Mouse (Mus musculus) kidney, postnatal 14 days (tissue): ENCODE data around the gene Med7.
A peak's percentile ranks its signal among the peaks of the same experiment; 100 is the strongest.
"Not testable (repeated sequence)": the region's sequence is repeated elsewhere in the genome, so short reads cannot be mapped to it uniquely, and the experiment has no call there.

Source experiments
- DNase-seq: peaks from one replicate; pipeline ENCODE4 v3.0.0; 2022; ENCODE audit warnings: mixed read lengths

Gene Med7

GRCm38 (mm10) chr11:46436760-46437458 is at the start of gene Med7:
Gene Med7, plus strand, starts transcription at chr11:46436925.
- DNase-seq, result peak; percentile 97

- no peak for DNase-seq
Measured at GRCm38 (mm10) chr11:46387061-46387460, 49.7 kb upstream of the Med7 start.

- no peak for DNase-seq
Measured at GRCm38 (mm10) chr11:46388438-46388837, 48.3 kb upstream of the Med7 start.

GRCm38 (mm10) chr11:46389336-46390117 is 47.2 kb upstream of the Med7 start, which contains the start of gene Itk:
Gene Itk, minus strand, starts transcription at chr11:46389515.
- DNase-seq, result no peak

GRCm38 (mm10) chr11:46390621-46391020 is 46.1 kb upstream of the Med7 start:
- DNase-seq, result no peak

- no peak for DNase-seq
Measured at GRCm38 (mm10) chr11:46392890-46393289, 43.8 kb upstream of the Med7 start.

- no peak for DNase-seq
Measured at GRCm38 (mm10) chr11:46393413-46393812, 43.3 kb upstream of the Med7 start.

- no peak for DNase-seq
Measured at GRCm38 (mm10) chr11:46395088-46395487, 41.6 kb upstream of the Med7 start.

GRCm38 (mm10) chr11:46395698-46396097 is 41.0 kb upstream of the Med7 start:
- no peak for DNase-seq

GRCm38 (mm10) chr11:46396167-46396859 is 40.4 kb upstream of the Med7 start, which contains the start of gene Fam71b:
Gene Fam71b, plus strand, starts transcription at chr11:46396559.
- DNase-seq, result no peak

GRCm38 (mm10) chr11:46396860-46397179 is 39.9 kb upstream of the Med7 start:
- no peak for DNase-seq

- DNase-seq, result no peak
Measured at GRCm38 (mm10) chr11:46397900-46398299, 38.8 kb upstream of the Med7 start.

GRCm38 (mm10) chr11:46398473-46398872 is 38.3 kb upstream of the Med7 start:
- no peak for DNase-seq

GRCm38 (mm10) chr11:46398933-46399383 is 37.8 kb upstream of the Med7 start:
- no peak for DNase-seq

- DNase-seq, result no peak
Measured at GRCm38 (mm10) chr11:46401555-46401954, 35.2 kb upstream of the Med7 start.

GRCm38 (mm10) chr11:46404986-46405385 is 31.7 kb upstream of the Med7 start:
- DNase-seq, result no peak

- DNase-seq, result no peak
Measured at GRCm38 (mm10) chr11:46406721-46407120, 30.0 kb upstream of the Med7 start.

- no peak for DNase-seq
Measured at GRCm38 (mm10) chr11:46410018-46410563, 26.6 kb upstream of the Med7 start.

GRCm38 (mm10) chr11:46418438-46418837 is 18.3 kb upstream of the Med7 start:
- DNase-seq, result no peak

- no peak for DNase-seq
Measured at GRCm38 (mm10) chr11:46418860-46419259, 17.9 kb upstream of the Med7 start.

GRCm38 (mm10) chr11:46421086-46421888 is 15.4 kb upstream of the Med7 start:
- DNase-seq, result no peak

GRCm38 (mm10) chr11:46428131-46428530 is 8.6 kb upstream of the Med7 start:
- DNase-seq, result not testable (repeated sequence)
